Mouse (Mus musculus): ENCODE results near the gene Synm.

The Synm gene

GRCm38 (mm10) chr7:67759629-67759995 lies at the start of gene Synm:
TSS of gene Synm (minus strand) at chr7:67759742.
- DNase-seq = peak; percentile 91

GRCm38 (mm10) chr7:67803857-67804215 lies 44.3 kb upstream of the Synm start:
- no peak for DNase-seq

- DNase-seq = peak; percentile 78
These were observed 43.7 kb upstream of the Synm start for GRCm38 (mm10) chr7:67803015-67803856.

- DNase-seq = no peak
These were observed 41.5 kb upstream of the Synm start for GRCm38 (mm10) chr7:67801022-67801421.

- DNase-seq = no peak
These were observed 41.0 kb upstream of the Synm start for GRCm38 (mm10) chr7:67800547-67800946.

GRCm38 (mm10) chr7:67798476-67798875 lies 38.9 kb upstream of the Synm start:
- DNase-seq = no peak

GRCm38 (mm10) chr7:67797065-67797464 lies 37.5 kb upstream of the Synm start:
- DNase-seq = no peak

- no peak for DNase-seq
These were observed 33.9 kb upstream of the Synm start for GRCm38 (mm10) chr7:67793449-67793848.

- no peak for DNase-seq
These were observed 31.7 kb upstream of the Synm start for GRCm38 (mm10) chr7:67791256-67791655.

GRCm38 (mm10) chr7:67788713-67789112 lies 29.2 kb upstream of the Synm start:
- peak; percentile 53 for DNase-seq

GRCm38 (mm10) chr7:67787861-67788260 lies 28.3 kb upstream of the Synm start:
- no peak for DNase-seq

- DNase-seq = no peak
These were observed 17.2 kb upstream of the Synm start for GRCm38 (mm10) chr7:67776636-67777305.

- no peak for DNase-seq
These were observed 16.1 kb upstream of the Synm start for GRCm38 (mm10) chr7:67775623-67776022.

- DNase-seq = no peak
These were observed 12.7 kb upstream of the Synm start for GRCm38 (mm10) chr7:67772231-67772630.

- DNase-seq = no peak
These were observed 9.9 kb upstream of the Synm start for GRCm38 (mm10) chr7:67769487-67769886.

GRCm38 (mm10) chr7:67768125-67768524 lies 8.6 kb upstream of the Synm start:
- DNase-seq = no peak

- no peak for DNase-seq
These were observed 4.1 kb upstream of the Synm start for GRCm38 (mm10) chr7:67763625-67764024.

GRCm38 (mm10) chr7:67758858-67759628 lies 499 bp downstream of the Synm start:
- peak; percentile 73 for DNase-seq

- no peak for DNase-seq
These were observed 1.1 kb downstream of the Synm start for GRCm38 (mm10) chr7:67758506-67758857.

- no peak for DNase-seq
These were observed 2.9 kb downstream of the Synm start for GRCm38 (mm10) chr7:67756636-67757035.

GRCm38 (mm10) chr7:67755366-67755765 lies 4.2 kb downstream of the Synm start:
- no peak for DNase-seq

GRCm38 (mm10) chr7:67754606-67755005 lies 4.9 kb downstream of the Synm start:
- DNase-seq = no peak

- DNase-seq = no peak
These were observed 9.9 kb downstream of the Synm start for GRCm38 (mm10) chr7:67749441-67750239.
